Mouse (Mus musculus) lung, postnatal 10 days (tissue): Measurements from ENCODE around the gene Taok2.

ENCODE experiments used
- DNase-seq: peaks from one replicate; pipeline ENCODE4 v3.0.0; 2021

Taok2 gene

GRCm38 (mm10) chr7:126823940-126824339 is 60.6 kb downstream of the Taok2 start:
- DNase-seq: no peak

- DNase-seq: no peak
Observed at GRCm38 (mm10) chr7:126823202-126823711, 61.2 kb downstream of the Taok2 start.

GRCm38 (mm10) chr7:126822741-126823140 is 61.8 kb downstream of the Taok2 start:
- DNase-seq: no peak

DNA sequence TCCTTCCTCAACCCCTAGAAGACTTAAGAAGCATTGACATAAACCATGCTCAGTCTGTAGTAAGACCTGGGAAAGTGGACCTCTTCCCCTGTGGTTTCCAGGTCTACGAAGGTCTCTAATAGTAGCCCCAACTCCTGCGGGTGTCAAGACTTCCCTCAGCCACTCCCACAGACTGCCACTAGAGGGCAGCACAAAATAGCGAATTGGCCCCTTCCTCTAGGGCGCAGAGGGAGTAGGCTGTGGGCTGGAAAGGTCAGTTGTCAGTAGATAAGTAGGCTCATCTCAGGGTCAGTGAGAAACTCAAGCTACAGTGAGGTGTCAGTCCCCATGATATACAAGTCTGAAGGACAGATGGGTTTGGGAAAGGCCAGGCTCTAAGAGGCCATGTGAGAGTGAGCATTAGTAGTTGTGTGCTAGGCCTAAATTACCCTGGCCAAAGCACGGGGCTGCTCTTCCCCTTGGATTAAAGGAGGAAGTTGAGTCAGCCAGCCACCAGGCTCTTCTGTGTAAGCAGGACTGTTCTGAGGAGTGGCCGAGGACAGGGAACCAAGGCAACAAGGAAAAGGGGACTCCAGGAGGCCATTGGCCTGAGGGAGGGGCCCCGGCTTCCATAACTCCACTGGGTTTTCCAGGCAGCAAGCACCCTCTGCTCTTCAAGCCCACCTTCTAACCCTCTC is 62.5 kb downstream of the Taok2 start:
- DNase-seq: peak; percentile 87

GRCm38 (mm10) chr7:126818818-126819217 is 65.7 kb downstream of the Taok2 start:
- no peak for DNase-seq

DNA sequence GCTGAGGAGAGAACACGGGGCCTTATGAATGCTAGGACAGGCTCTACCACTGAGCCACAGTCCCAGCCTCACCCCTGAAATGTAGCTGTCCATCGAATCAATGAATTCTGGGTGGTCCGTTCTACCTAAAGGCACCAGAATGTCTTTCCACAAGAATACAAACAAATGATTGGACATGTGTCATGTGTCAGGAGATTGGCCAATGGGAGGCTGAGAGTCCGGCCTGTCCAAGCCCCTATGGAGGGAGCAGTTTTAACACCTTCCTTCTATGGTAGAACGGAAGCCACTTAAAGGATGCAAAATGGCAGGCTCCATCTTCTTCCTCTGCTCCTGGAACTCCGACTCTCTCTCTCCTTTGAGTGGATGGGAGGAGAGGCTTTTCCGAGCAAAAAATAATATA is 66.9 kb downstream of the Taok2 start:
- DNase-seq: no peak

DNA sequence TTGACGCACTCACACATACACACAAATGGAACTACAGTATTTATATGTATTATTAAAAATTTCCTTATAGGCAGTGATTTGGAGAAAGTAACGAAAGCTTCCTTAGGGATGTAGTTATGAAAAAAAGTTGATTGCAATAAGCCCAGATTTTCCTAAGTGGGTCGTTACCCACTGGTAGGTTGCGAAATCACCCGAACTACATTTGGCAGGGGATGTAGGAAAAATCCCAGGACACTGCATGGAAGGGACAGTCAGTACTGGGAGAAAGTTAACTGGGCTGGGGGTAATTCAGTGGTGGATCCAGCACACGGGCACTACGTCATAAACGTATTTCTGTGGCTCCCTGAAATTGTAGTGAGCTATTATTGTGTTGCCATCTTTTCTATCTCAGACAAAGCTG is 68.0 kb downstream of the Taok2 start:
- no peak for DNase-seq

DNA sequence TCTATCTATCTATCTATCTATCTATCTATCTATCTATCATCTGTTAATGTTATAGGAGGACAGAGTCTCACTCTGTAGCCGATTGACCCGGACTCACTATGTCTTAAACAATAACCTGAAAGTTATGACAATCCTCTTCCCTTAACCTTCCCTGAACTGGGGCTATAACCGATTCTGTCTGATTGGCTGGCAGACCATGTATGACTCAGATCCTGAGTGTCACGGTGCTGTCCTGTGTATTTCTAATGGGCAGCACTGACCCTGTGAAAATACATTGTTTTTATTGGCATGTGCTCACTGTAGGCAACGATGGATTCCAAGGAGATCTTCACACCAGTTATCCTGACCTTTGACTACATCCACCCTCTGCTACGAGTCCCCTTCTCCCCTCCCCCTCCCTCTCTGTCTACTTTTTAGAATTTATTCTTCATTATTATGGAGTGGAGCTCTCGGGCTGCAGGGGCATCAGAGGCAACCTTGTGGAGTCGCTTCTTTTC is 68.7 kb downstream of the Taok2 start:
- DNase-seq: no peak
